Mouse (Mus musculus) right cerebral cortex, adult 2 months (tissue): ENCODE measurements around the gene Anapc2.

ENCODE experiments used
- DNase-seq, 2 experiments: peaks; one replicate each; pipeline ENCODE4 v3.0.0; 2021 to 2022; ENCODE audit warnings: low spot score in 2 of 2

The Anapc2 gene

DNA sequence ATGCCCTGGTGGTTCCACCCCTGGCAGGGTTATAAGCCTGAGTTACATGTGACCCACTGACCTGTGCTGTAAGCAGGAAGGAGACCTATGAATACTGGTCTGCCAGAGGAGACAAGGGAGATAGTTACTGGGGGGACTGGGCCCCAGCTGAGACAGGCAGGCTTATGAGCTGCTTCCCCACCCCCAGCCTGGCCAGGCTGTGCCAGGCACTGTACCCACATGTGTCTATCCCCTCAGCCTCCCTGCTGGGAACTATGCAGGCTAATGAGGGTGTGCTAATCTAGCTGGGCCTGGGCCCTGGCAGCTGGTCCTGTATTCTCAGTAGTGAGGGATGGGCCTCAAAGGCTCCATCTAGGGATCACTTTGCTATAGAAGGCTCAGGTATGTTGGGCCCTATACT lies 5.0 kb upstream of the Anapc2 start:
- no peak for DNase-seq

DNA sequence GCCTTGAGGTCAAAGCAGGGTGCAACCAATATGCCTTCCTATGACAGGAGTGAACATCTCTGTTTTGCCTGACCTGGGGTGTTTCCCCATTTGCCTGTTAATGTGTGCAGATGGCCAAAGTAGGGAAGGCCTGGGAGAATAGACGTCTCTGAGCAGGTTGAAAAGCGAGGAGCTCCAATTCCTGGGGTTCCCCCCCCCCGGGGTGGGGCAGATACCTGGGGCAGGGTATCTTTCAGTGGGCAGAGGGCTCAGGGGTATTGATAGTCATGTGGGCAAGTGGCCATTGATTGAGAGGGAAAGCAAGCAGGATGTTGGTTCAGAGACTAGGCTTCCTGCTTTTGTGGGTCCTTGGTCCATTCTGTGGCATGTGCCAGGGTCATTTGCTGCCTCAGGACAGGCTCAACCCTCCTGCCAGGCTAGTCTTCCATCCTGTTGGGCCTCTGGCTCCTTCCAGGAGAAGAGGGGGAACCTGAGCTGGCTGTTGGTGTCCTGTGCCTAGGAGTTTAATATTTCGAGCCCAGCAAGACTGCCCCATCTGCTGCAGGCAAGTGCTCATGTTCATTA lies 4.5 kb upstream of the Anapc2 start:
- DNase-seq: no peak

DNA sequence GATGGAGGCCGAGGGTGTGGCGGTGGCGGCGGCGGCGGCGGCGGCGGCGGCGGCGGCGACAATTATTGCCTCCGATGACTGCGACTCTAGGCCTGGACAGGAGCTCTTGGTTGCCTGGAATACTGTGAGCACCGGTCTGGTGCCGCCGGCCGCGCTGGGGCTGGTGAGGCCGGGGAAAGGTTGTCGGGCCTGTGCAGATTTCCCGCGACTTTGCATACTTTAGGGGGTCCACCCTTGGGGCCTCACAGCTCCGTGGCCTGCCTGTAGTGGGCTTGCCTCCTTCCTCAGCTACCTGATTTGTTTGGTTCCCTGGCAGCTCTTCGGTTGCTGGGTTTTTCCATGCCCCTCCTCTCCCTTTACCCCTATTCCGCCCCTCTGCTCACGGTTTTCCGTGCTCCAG lies 237 bp downstream of the Anapc2 start:
- no peak for DNase-seq

DNA sequence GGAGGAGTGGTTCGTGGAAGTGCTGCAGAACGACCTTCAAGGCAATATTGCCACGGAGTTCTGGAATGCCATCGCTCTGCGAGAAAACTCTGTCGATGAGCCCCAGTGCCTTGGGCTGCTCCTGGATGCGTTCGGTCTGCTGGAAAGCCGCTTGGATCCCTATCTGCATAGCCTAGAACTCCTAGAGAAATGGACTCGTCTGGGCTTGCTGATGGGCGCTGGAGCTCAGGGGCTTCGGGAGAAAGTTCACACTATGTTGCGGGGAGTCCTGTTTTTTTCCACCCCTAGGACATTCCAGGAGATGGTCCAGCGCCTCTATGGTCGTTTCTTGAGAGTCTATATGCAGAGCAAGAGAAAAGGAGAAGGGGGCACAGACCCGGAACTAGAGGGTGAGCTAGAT lies 732 bp downstream of the Anapc2 start:
- DNase-seq: no peak

DNA sequence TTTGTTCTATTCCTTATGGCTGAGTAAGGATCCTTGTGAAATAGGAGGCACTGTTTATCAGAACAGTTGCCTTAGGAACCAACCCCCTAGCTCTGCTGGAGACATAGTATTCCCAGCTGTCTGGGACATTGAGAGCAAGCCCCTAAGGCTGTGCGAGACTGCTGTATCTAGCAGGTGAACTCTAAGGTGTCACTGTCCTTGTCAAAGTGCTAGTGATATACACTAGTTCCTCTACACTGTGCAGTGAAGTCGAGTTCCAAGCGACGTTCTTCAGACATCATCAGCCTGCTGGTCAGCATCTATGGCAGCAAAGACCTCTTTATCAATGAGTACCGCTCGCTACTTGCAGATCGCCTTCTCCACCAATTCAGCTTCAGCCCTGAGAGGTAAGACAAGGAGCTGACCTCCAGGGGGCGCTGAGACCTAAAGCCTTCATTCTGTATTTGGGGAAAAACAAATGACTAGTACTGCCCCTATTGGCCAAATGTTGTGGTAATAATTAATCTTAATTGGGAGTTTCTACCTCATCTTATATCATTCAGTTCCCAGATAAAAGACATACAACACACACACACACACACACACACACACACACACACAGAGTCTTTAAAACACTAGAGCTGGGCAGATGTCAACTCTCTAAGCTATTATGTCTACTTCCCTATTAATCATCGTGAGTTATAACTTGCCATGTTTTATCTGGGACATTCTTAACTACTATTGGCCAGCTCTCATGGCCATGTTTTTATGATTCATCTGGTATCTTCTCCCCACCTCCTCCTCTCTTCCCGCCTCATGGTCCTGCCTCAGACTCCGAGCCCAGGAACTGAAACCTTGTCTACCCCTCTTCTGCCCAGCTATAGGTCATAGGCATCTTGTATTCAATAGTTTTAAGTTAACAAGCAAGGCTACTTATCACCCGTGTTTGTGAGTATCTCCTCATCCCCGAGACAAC lies 6.9 kb downstream of the Anapc2 start:
- peak; percentile 78 to 85 for DNase-seq

DNA sequence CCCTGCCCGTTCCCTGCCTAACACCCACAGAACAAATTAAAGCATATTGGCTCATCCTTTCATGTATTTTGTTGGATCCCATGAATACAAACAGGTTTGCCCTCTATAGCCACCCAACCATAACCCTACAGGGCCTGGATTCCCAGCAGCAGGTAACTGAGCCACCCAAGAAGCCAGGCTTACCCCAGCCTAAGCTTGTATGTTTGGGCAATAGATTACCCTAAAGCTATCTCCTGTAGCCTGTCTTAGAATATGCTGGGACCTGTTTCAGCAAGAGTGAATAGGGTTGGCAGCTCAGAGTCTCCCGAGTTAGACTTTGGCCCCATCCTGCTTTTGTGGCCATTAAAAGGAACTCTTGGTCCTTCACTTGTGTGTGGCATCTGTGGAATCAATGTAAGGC lies 13.3 kb downstream of the Anapc2 start:
- DNase-seq: no peak

DNA sequence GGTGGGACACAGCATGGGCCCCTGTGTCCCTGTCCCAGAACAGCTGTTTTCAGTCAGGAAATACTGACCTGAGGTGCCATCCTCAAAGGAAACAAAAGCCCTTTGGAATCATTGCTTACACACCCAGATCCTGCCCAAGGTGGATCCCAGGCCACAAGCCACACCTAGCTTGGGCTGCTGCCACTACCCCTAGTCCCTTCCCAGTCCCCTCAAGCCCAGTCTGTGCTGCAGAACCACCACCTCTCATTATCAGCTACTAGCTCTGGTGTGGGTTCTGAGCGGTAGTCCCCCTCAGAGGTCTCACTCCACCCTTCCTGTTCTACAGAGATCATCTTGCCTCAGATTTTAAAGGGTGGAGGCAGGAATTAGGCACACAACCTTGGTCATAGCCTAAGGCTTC lies 14.0 kb downstream of the Anapc2 start:
- DNase-seq: no peak

DNA sequence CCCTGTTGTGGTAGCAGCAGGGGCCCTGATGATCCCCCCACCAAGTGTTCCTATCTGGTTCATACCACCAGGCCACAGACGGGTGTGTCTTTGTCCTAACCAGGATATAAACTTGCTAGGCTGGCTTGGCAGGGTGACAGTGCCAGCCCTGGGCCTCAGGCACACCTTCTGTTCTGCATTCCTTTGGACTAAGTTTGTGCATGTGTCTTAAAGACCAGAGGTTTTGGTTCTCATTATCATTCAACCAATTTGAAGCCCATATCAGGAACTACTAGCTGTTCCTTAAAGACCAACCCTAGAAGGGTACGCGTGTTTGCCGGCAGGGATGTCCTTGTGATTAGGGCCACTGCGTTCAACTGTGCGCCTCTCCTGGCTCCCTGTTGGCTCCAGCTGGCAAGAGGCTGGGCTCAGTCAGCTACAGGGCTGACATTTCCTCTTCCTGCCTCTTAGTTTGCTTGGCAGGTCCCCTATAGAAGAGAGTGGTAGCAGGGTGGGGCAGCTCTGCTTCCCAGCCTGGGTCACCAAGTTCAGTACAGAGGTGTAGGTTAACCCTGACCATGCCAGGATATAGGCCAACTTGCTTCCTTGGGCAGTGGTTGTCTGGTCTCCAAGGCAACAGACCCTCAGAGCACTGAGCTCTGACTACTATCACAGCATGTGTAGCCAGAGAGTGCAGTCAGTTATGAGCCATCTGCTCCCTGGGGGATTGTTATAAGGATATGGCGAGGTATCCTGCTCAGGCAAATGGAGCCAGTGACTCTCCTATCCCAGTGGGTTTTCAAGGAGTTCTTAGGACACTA lies 14.8 kb downstream of the Anapc2 start:
- no peak for DNase-seq

DNA sequence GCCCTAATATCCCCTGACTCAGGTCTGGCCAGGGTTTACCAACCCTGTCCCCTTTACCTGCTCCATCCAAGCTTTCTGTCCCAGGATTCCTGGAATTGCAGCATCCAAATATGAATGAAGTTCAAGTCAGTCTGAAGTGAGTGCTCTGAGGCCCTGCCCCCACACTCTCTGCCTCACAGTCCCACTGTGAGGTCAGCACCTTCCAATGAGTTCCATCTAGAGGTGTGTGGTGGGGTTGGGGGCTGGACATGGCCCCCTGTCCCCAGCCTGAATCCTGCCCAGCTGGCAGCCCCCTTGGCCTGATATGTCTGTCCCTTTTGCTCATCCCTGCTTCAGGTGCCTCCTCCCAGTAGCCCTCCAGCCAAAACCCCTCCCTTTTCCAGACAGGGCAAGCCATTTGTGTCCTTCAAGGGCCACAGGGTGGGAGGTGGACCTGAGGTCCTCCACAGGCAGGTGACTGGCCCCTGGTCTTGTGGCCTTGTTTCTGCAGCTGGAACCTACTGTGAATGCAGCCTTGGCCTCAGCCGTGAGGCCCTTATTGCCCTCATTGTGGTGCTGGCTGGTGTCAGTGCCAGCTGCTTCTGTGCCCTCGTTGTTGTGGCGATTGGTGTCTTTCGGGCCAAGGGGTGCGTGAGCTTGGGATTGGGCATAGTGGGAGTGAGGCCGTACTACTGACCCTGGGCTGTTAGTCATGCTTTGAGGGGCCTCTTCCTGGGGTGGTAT lies 15.8 kb downstream of the Anapc2 start, which contains the start of gene Tmem210:
Gene Tmem210, plus strand, starts transcription at position 219 of the 723 bp plus-strand sequence.
- no peak for DNase-seq

DNA sequence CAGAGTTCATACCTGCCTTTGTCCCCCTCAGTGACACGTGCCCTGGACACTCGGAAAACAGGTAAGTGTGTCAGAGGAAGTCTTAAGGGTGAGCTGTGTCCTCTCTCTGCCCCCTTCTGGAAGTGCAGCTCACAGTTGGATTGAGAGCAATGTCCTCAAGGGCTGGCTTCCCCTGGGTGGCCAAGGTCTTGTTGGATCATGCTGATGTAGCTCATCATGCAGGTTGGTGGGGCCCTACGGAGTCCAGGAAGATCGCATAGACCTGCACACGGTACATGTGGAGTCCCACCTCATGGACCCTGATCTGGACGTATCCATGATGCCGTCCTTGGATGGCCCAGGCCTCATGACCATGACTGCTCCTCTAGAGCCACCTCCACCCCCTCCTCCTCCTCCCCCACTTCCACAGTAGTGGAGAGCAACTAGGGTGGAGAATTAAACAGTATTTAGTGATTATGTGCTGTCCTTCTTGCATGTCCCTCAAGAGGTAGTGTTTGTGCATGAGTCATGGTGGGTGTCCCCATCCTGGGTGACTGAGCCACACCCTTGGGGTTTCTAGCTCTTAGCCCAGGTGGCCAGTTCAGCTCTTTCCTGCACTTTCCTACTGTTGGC lies 16.6 kb downstream of the Anapc2 start:
- DNase-seq: peak in 1 of 2 experiments; percentile 42

DNA sequence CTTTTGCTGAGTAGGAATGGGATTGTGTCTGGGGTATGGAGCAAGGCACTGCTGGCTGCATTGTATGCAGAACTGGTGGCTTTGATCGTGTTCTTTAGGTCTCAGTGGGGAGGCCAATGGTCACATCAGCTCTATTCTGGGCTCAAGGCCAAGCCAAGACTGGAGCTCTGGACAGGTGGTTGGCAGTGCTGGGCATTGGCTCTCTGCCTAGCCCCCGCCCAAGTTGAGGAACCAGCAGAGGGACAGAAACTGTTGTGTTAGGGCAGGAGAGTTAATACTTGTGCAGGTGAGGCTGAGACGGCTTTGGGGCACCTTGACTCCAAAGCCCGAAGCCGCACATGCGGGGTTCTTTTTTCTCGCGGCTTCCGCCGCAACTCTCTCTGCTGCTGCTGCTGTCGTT lies 17.4 kb downstream of the Anapc2 start, which contains the start of gene Lrrc26:
Gene Lrrc26, plus strand, starts transcription at position 265 of the 400 bp plus-strand sequence.
- no peak for DNase-seq

DNA sequence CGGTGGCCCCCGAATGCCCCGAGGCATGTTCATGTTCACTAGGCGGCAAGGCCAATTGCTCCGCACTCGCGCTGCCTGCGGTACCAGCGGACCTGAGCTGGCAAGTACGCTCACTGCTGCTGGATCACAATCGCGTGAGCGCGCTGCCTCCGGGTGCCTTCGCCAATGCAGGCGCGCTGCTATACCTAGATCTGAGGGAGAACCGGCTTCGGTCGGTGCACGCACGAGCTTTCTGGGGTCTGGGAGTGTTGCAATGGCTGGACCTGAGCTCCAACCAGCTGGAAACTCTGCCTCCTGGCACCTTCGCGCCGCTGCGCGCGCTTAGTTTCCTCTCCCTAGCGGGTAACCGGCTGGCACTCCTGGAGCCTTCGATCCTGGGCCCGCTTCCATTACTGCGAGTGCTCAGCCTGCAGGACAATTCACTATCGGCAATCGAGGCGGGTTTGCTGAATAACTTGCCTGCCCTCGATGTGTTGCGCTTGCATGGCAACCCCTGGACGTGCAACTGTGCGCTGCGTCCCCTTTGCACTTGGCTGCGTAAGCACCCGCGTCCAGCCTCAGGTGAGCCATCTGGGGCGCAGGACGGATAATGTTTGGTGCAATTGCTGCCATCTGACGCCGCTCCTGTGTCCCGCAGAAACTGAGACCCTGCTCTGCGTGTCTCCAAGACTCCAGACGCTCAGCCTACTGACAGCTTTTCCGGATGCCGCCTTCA lies 18.0 kb downstream of the Anapc2 start:
- peak; percentile 68 to 81 for DNase-seq

DNA sequence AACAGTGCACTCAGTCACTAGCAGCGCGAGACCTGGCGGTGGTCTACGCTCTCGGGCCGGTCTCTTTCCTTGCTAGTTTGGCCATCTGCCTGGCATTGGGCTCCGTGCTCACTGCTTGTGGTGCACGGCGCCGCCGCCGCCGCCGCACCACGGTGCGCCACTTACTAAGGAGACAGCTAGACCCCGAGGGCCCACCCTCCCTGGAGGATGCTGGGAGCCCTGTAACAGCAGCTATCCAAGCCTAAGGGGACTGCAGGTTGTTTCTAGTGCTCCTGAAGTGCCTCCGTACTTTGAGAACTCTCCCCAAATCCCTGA lies 18.5 kb downstream of the Anapc2 start:
- peak; percentile 53 to 55 for DNase-seq

DNA sequence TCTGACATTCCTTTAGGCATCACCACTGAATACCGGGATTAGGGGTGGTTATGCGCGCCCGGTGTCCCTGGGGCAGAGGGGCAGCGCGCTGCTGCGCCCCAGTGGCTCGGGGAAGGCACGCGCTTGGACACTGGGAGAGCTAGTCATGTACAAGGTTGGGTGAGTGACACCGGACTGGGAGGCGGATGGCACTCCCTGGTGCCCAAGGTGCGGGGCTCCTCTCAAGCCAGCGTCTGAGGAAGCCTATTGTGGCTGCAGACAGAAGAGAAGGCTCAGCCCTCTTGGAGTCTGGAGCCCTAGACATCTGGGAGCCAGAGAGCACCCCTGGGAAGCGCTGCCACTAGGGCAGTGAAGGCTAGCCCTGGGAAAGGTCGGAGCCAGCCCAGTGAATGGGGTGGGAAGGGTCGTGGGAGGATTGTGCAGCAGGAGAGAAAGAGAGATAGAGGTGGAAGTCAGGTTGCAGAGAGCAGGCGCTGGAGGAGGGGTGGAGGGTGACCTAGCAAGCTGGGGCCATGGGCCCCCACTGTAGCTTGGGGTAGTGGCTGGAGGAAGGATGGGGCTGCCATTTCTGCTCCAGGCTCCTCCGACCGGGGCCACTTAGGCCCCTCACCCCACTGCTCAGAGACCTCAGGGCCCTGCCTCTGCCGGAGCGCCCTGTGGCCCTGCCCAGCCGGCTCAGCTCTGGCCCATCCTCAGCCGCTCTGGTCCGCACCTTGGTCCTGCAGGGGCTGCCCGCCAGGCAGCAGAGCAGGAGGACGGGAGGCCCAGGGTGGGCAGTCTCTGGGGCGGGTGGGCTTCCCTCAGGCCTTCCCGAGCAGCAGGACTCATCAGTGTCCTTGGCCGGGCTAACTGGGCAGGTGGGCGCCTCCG lies 19.1 kb downstream of the Anapc2 start:
- DNase-seq: peak in 1 of 2 experiments; percentile 27

DNA sequence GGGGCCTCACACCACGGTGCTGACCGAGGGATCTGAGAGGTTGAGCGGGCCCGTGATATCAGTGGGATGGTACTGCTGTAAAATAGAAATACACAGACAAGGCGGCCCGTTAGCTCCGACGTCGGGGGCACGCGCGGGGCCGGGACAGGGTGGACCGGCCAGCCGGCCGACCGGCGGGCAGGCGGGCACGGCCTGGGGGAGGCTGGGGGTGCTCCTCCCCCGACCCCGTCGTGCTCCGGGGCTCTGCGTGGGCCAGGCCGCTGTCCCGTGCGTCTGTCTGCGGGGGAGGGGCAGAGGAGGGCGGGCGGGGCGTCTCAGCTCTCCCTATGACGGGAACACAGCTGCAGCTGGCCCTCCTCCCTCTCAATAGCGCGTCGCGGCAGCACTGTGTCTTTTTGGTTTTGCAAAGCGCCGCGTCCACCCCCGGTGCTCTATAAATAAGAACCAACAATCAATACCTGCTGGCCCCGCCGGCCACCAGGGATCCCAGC lies 19.8 kb downstream of the Anapc2 start:
- peak in 1 of 2 experiments; percentile 53 for DNase-seq

DNA sequence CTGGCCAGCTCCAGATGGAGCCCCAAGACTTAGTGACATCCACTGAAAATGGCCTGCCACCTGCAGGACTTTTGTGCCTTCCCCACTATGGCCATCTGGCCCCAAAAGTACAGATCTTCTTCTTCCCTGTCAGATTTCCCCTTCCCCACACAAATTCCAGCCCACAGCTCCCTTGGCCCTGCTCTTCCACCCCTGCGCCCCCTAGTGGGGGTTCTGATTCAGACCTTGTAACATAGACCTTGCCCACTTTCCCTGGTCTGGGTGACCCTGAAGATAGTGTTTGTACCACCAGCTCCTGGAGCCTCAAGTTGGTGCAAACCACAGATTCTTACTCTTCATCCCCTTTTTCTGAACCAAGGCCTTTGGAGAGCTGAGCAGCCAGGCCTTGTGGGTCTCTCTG lies 20.6 kb downstream of the Anapc2 start:
- peak; percentile 70 to 76 for DNase-seq

DNA sequence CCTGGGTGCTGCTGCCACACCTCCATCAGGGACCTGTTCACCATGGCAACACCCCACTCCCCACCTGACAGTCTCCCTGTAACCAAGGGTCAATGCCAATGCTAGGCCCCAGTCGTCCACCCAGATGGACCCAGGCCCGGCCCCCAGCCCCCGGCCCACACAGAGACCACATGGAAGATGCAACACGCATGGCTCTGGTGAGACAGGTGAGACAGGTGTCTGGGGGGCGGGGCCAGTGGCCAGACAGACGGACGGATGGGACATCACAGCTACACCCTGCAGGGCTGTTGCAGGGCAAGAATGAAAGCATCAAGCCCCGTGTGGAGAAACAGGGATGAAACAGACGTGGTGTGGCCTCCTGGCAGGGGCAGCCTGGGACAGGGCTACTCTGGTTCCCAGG lies 21.4 kb downstream of the Anapc2 start:
- DNase-seq: no peak

DNA sequence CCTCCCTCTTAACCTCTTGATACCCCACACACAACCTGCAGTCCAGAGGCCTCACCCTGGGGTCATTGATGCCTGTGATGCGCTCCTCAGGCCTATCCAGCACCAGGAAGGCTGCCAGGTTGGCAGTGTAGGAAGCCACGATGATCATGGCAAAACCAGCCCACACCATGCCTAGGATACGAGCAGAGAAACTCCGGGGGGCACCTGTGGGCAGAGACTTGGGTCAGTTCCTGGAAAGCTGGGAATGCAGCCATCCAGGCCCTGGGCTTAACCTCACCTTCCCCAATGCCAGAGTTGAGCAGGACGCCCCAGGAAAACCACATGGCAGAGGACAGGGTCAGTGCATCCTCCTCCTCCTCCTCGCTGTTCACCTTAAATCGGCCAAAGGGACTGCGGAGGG lies 24.8 kb downstream of the Anapc2 start:
- no peak for DNase-seq

DNA sequence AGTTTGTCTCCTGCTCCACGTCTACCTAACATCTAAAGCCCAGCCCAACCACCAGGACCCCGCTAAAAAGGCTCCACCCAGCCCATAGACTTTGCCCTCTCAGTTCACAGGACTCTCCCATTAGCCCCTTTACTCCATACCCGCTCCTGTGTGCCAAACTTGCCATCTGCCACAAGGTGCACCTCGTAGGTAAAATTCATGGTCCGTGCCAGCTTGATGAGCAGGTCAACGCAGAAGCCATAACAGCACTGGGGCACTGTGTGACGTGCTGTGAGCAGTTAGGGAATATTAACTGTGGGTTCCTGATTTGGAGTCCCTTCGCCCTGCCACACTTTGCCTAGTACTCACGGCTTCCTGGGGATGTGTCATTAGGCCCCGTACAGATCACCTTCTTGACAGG lies 25.8 kb downstream of the Anapc2 start:
- no peak for DNase-seq
